9 mouse cellular contexts compared by ENCODE assay signal in genomic region chr11:118685397-118685796, GRCm38 (mm10).
DNase-seq lines count a peak whose midpoint lies in the region; ATAC-seq and TF ChIP-seq lines count a peak whose summit lies in the region.
"Had no signal": no experiment of that assay in that cellular context is flagged by ENCODE, and none has a peak within 500 bp of the region (broad histone marks: within the 10 kb centered on the region; RNA-seq: fewer than 3 reads in every experiment).

No protein-coding gene starts in this region.

- peak overlapping the region; percentile 56; the same call in 1 of the 2 replicates for H3K27ac ChIP-seq in hindbrain, embryonic 12.5 days
- peak overlapping the region; percentile 83 for H3K27ac ChIP-seq in neural tube, embryonic 14.5 days (ENCODE audit: low read depth, low read length)
- no peak overlapping the region for H3K27ac ChIP-seq in left cerebral cortex, adult 2 months
- H3K27ac ChIP-seq: gastrocnemius, adult 2 months had no signal

- ATAC-seq in hindbrain, embryonic 12.5 days (ENCODE audit: low FRiP score): no peak
- peak; percentile 60; the same call in 1 of the 2 replicates for ATAC-seq in neural tube, embryonic 14.5 days (ENCODE audit: low read depth)

- no peak overlapping the region for H3K9ac ChIP-seq in hindbrain, embryonic 12.5 days
- H3K9ac ChIP-seq in neural tube, embryonic 14.5 days (replicated peaks; ENCODE audit: low read depth, low read length): no peak overlapping the region

- WGBS in hindbrain, embryonic 12.5 days: 8% methylated on average over 16 of the region's 16 CpGs
- 3% methylated on average over 16 of the region's 16 CpGs for WGBS in neural tube, embryonic 14.5 days

- H3K36me3 ChIP-seq in hindbrain, embryonic 12.5 days: no peaks in the 10 kb centered on the region
- H3K36me3 ChIP-seq in neural tube, embryonic 14.5 days (ENCODE audit: control insufficient read depth, insufficient read depth, low read length): no peaks in the 10 kb centered on the region

- peaks cover 28% of the 10 kb centered on the region for H3K4me1 ChIP-seq in hindbrain, embryonic 12.5 days
- peaks cover 47% of the 10 kb centered on the region for H3K4me1 ChIP-seq in neural tube, embryonic 14.5 days (ENCODE audit: control insufficient read depth, insufficient read depth, low read length)

- H3K4me2 ChIP-seq in hindbrain, embryonic 12.5 days (replicated peaks): 0 out of 2 replicates have a peak overlapping the region, but pooled peaks have one; percentile 6
- no peak overlapping the region for H3K4me2 ChIP-seq in neural tube, embryonic 14.5 days (ENCODE audit: low read depth, low read length)

- no peak for TF ChIP-seq CTCF in left cerebral cortex, adult 2 months (IDR thresholded peaks at IDR 0.05)

- intact Hi-C loops in gastrocnemius, postnatal 14 days (cut with DNase I; ENCODE audit: low total_unique reads): no loop called here
- intact Hi-C loops in gastrocnemius, postnatal 36 days (cut with DNase I): no loop called here
- intact Hi-C loops in left cerebral cortex, adult 2 months (cut with DNase I): no loop called here

- DNase-seq in gastrocnemius, postnatal 14 days: peak; percentile 17
- no peak for DNase-seq in gastrocnemius, postnatal 36 days
- peak; percentile 21 for DNase-seq in ovary, postnatal 36 days (ENCODE audit: low spot score)
- no peak for DNase-seq in ovary, adult 18-20 months (ENCODE audit: low spot score)
- no peak for DNase-seq in spleen, postnatal 4 days (ENCODE audit: low spot score in 2 of 2)
- no peak for DNase-seq in left cerebral cortex, adult 2 months (ENCODE audit: extremely low spot score in 1 of 2, low spot score in 2 of 2)
- DNase-seq: gastrocnemius, adult 2 months had no signal

- H3K27me3 ChIP-seq in hindbrain, embryonic 12.5 days: 0 out of 2 replicates have a peak, but pooled peaks cover 6% of the 10 kb centered on the region
- H3K27me3 ChIP-seq in neural tube, embryonic 14.5 days (ENCODE audit: control insufficient read depth, insufficient read depth, low read length): no peaks in the 10 kb centered on the region

- no peaks in the 10 kb centered on the region for H3K9me3 ChIP-seq in hindbrain, embryonic 12.5 days (replicated peaks)
- no peaks in the 10 kb centered on the region for H3K9me3 ChIP-seq in neural tube, embryonic 14.5 days (ENCODE audit: control insufficient read depth, low read length)

- no peak overlapping the region for H3K4me3 ChIP-seq in hindbrain, embryonic 12.5 days
- no peak overlapping the region for H3K4me3 ChIP-seq in neural tube, embryonic 14.5 days (ENCODE audit: low read depth, low read length)
- no peak overlapping the region for H3K4me3 ChIP-seq in left cerebral cortex, adult 2 months
- H3K4me3 ChIP-seq: gastrocnemius, adult 2 months had no signal

Comparison
In these comparisons a context has a peak if more than half of its experiments do, and no peak if none do; other contexts are left out.
1. DNase-seq: peak in gastrocnemius, postnatal 14 days (single experiment) and ovary, postnatal 36 days (single experiment); none in gastrocnemius, postnatal 36 days (0 of 2), ovary, adult 18-20 months (single experiment), spleen, postnatal 4 days (0 of 2) and left cerebral cortex, adult 2 months (0 of 2).